Mouse (Mus musculus) left cerebral cortex, postnatal 36 days (tissue): Measurements from ENCODE around the gene Crat. TPM values are rescaled to one million over a fixed set of nuclear protein-coding genes. Genes with fewer than 3 reads are reported as not detected.

Experiments
- DNase-seq, 2 experiments: peaks; one replicate each; pipeline ENCODE4 v3.0.0; 2021 to 2022; ENCODE audit warnings: low spot score in 2 of 2, mixed read lengths in 1 of 2
- intact Hi-C: fragments of 180-260 bp; cut with DNase I; formaldehyde crosslinking; loops from one replicate; pipeline ENCODE4 v1.15.1; 2025
- total RNA-seq, 2 experiments: library from RNA; stranded (reverse); gene quantifications; 2 replicates each; pipeline ENCODE4 v1.2.3; 2021

Crat gene
- total RNA-seq, 2 experiments from 2014 or later, result 46.3 to 54.5 TPM

- no peak for DNase-seq
- intact Hi-C loops, result no loop called here
These were observed 30.0 kb downstream of the Crat start for GRCm38 (mm10) chr2:30385591-30385990.

GRCm38 (mm10) chr2:30384814-30385213 lies 30.8 kb downstream of the Crat start:
- intact Hi-C loops, result no loop called here
- DNase-seq, result no peak

- intact Hi-C loops, result no loop called here
- DNase-seq, result no peak
These were observed 34.3 kb downstream of the Crat start for GRCm38 (mm10) chr2:30381377-30381725.

- no peak for DNase-seq
- intact Hi-C loops, result no loop called here
These were observed 34.8 kb downstream of the Crat start for GRCm38 (mm10) chr2:30380564-30381376.

- DNase-seq, result no peak
- intact Hi-C loops, result no loop called here
These were observed 36.3 kb downstream of the Crat start for GRCm38 (mm10) chr2:30379307-30379706.

GRCm38 (mm10) chr2:30377721-30378120 lies 37.9 kb downstream of the Crat start:
- intact Hi-C loops, result no loop called here
- DNase-seq, result no peak

- intact Hi-C loops, result no loop called here
These were observed 39.7 kb downstream of the Crat start for GRCm38 (mm10) chr2:30375893-30376292.

GRCm38 (mm10) chr2:30372726-30373125 lies 42.9 kb downstream of the Crat start:
- intact Hi-C loops, result no loop called here
- DNase-seq, result no peak

More at GRCm38 (mm10) chr2:30375893-30376292, 39.7 kb downstream of the Crat start:
- no peak for DNase-seq

GRCm38 (mm10) chr2:30371544-30371943 lies 44.1 kb downstream of the Crat start:
- intact Hi-C loops, result no loop called here
- no peak for DNase-seq

- no peak for DNase-seq
- intact Hi-C loops, result no loop called here
These were observed 49.4 kb downstream of the Crat start for GRCm38 (mm10) chr2:30366203-30366602.

GRCm38 (mm10) chr2:30365281-30366069 lies 50.1 kb downstream of the Crat start:
- no peak for DNase-seq
- intact Hi-C loops, result no loop called here

GRCm38 (mm10) chr2:30363773-30364650 lies 51.6 kb downstream of the Crat start, which contains the start of gene Miga2:
Gene Miga2 (plus strand): TSS chr2:30364233.
- DNase-seq, result peak; percentile 98 to 99
- intact Hi-C loops, result no loop called here

GRCm38 (mm10) chr2:30362865-30363264 lies 52.7 kb downstream of the Crat start:
- intact Hi-C loops, result no loop called here
- DNase-seq, result no peak

- intact Hi-C loops, result no loop called here
- DNase-seq, result no peak
These were observed 55.0 kb downstream of the Crat start for GRCm38 (mm10) chr2:30360626-30361025.

GRCm38 (mm10) chr2:30358533-30359531 lies 56.8 kb downstream of the Crat start, which contains the start of gene Sh3glb2:
Gene Sh3glb2 (minus strand): TSS chr2:30359337.
- DNase-seq, result peak; percentile 74 to 86
- intact Hi-C loops, result no loop called here

GRCm38 (mm10) chr2:30357552-30358510 lies 57.8 kb downstream of the Crat start:
- DNase-seq, result peak in 1 of 2 experiments; percentile 42
- intact Hi-C loops, result no loop called here

- no peak for DNase-seq
- intact Hi-C loops, result no loop called here
These were observed 58.7 kb downstream of the Crat start for GRCm38 (mm10) chr2:30356906-30357305.
